Mouse (Mus musculus): ENCODE measurements around the gene Rab3il1. TPM values are rescaled to one million over a fixed set of nuclear protein-coding genes. Genes with fewer than 3 reads are reported as not detected.

Gene Rab3il1
- polyA plus RNA-seq, 1 experiment: 7.5 TPM

DNA sequence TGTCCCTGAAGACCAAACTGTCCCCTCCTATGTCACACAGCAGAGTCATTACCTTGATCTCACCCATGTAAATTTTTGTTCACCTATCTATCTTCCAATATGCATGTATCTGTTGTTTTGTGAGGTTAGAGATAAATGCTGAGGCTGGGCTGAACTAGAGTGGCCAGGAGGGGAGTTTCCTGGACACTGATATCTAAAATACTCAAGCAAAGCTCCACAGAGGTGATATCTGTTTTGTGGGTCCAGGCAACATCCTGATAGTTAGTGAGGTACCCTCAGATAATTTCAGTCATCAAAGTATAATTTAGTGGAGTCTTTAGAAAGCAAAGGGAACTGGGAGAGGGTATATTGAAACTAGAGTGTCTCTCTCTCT is 11.6 kb upstream of the Rab3il1 start:
- Histone ChIP-seq H3K4me1 (ENCODE audit: control insufficient read depth, insufficient read depth, insufficient read length, low read length) (peaks cover 3% of the 10 kb centered on the region; the same call in 1 of the 2 replicates), H3K4me3 (ENCODE audit: insufficient read depth, low read depth, low read length) (no peak overlapping the region), H3K27ac (replicated peaks; ENCODE audit: low read depth, low read length) (no peak overlapping the region)

GRCm38 (mm10) chr19:9991304-9991703 is 10.2 kb upstream of the Rab3il1 start:
- Histone ChIP-seq H3K4me3 (ENCODE audit: insufficient read depth, low read depth, low read length) (no peak overlapping the region), H3K4me1 (ENCODE audit: control insufficient read depth, insufficient read depth, insufficient read length, low read length) (peaks cover 3% of the 10 kb centered on the region; the same call in 1 of the 2 replicates), H3K27ac (replicated peaks; ENCODE audit: low read depth, low read length) (no peak overlapping the region)

DNA sequence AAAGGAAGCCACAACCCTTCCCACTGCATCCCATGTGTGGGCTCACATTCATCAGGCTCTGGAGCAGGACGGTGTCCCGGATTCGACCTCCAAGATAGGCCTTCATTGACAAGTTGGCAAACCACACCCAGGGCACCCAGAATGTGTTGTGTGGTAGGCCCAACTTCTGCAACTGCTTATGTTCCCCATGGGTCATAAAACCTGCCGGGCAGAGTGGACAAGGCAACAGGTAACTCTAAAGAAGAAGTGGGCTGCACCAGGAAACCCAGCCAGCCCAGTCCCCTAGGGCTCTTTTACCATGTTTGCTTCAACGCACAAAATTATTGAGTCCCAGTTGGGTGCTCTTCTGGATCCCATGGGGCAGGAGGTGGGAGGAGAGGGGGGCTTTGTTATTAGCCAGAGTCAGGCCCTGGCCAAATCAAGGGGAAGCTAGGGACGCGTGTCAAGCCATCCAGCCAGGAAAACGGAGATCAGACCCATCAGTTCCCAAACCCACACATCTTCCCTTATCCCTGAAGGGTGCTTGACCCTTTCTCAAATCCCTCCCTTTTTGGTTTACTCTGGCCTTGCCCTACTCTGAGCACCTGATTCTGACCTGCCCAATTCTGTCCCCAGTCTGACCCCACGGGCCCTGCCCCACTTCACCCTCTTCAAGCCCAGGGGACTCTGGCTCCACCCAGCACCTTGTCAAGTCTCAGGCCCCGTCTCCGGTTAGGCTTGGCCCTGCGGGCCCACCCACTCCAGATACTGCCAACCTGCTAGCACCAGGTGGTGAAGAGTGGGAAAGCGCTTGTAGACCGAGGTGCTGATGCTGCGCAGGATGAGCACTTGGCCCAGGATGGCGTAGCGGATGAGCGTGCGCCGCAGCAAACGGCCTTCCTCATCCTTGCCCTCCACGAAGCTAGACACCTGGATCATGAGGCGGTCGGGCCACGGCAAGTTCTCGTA is 9.2 kb upstream of the Rab3il1 start:
- Histone ChIP-seq H3K27ac (replicated peaks; ENCODE audit: low read depth, low read length) (no peak overlapping the region), H3K4me1 (ENCODE audit: control insufficient read depth, insufficient read depth, insufficient read length, low read length) (peaks cover 3% of the 10 kb centered on the region; the same call in 1 of the 2 replicates), H3K4me3 (ENCODE audit: insufficient read depth, low read depth, low read length) (no peak overlapping the region)

GRCm38 (mm10) chr19:9993036-9993656 is 8.3 kb upstream of the Rab3il1 start:
- Histone ChIP-seq H3K4me1 (ENCODE audit: control insufficient read depth, insufficient read depth, insufficient read length, low read length) (peaks cover 3% of the 10 kb centered on the region; the same call in 1 of the 2 replicates), H3K27ac (replicated peaks; ENCODE audit: low read depth, low read length) (no peak overlapping the region), H3K4me3 (ENCODE audit: insufficient read depth, low read depth, low read length) (peak overlapping the region; percentile 33)

- Histone ChIP-seq H3K27ac (replicated peaks; ENCODE audit: low read depth, low read length) (no peak overlapping the region), H3K4me1 (ENCODE audit: control insufficient read depth, insufficient read depth, insufficient read length, low read length) (peaks cover 3% of the 10 kb centered on the region; the same call in 1 of the 2 replicates), H3K4me3 (ENCODE audit: insufficient read depth, low read depth, low read length) (no peak overlapping the region)
Measured at GRCm38 (mm10) chr19:9997204-9998062, 4.0 kb upstream of the Rab3il1 start.

DNA sequence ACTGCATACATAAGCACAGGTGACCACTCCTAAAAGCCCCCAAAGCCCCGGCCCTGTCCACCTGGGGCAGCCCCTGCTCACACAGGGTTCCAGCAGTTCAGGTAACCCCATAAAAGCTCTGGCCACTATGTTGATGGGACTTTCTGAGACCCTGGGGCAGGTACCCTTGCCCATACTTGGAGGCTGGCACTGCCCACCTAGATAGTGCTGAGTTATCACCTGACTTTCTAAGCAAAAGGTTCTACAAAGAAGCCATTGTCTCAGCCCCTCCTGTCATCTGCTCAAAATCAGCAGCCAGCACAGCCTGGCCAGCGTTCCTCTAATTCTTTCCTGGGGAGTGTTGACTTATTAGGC is 3.4 kb upstream of the Rab3il1 start:
- Histone ChIP-seq H3K4me3 (ENCODE audit: insufficient read depth, low read depth, low read length) (no peak overlapping the region), H3K4me1 (ENCODE audit: control insufficient read depth, insufficient read depth, insufficient read length, low read length) (peaks cover 3% of the 10 kb centered on the region; the same call in 1 of the 2 replicates), H3K27ac (replicated peaks; ENCODE audit: low read depth, low read length) (no peak overlapping the region)

DNA sequence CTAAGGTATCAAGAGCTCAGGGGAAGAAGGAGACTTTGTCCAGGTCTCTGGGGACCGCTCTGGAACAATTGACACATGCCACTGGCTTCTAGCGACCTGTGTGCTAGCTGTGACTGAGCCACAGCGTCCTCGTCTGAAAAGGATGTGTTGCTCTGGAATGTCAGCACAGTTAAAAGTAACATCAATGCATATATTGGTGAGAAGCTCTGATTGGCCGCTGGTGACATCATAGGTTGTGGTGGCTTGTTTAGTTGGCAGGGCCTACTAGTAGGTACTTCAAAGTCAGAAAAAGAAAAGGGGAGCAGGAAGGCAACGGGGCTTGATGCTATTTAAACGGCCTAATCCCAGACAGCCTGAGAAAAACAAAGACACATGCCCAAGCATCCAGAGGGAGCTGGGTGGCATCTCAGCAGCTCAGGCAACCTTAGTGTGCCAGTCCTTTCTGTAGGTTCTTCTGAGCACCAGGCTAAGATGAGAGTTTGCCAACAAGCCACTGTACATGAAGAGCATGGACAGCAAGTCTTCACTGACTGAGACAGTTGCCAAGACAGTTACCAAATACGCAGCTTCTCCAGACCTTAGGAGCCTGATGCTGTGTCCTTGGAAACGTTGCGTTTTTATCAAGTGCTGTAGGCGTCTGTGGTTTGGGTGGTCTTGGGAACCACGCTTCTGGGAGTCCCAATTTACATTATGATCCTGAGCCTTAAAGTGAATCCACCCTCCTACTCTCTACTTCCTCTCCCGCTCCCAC is 2.6 kb upstream of the Rab3il1 start:
- H3K4me1 ChIP-seq (ENCODE audit: control insufficient read depth, insufficient read depth, insufficient read length, low read length): no peaks in the 10 kb centered on the region
- H3K27ac ChIP-seq (replicated peaks; ENCODE audit: low read depth, low read length): no peak overlapping the region
- H3K4me3 ChIP-seq (ENCODE audit: insufficient read depth, low read depth, low read length): no peak overlapping the region

DNA sequence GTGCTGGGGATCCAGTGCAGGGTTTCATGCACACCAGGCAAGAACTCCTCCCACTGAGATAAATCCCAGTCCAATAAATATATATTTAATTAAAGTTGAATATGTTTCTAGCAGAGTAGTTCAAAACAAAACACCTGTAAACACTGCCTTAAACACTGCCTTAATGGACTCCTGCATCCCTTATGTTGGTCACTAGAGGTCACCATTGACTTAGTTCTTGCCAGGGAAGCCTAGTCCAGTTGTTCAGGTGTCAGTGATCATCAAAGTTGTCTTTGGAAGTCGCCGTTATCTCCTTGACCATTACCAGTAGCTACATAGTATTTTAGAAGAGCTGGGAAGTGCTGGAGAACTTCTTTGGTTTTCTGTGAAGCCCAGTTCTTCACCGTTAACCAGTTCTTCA is 1.1 kb upstream of the Rab3il1 start:
- H3K4me3 ChIP-seq (ENCODE audit: insufficient read depth, low read depth, low read length): no peak overlapping the region
- H3K27ac ChIP-seq (replicated peaks; ENCODE audit: low read depth, low read length): no peak overlapping the region
- H3K4me1 ChIP-seq (ENCODE audit: control insufficient read depth, insufficient read depth, insufficient read length, low read length): no peaks in the 10 kb centered on the region

GRCm38 (mm10) chr19:10003696-10004095 is 2.2 kb downstream of the Rab3il1 start:
- no peak overlapping the region for H3K4me3 ChIP-seq (ENCODE audit: insufficient read depth, low read depth, low read length)

DNA sequence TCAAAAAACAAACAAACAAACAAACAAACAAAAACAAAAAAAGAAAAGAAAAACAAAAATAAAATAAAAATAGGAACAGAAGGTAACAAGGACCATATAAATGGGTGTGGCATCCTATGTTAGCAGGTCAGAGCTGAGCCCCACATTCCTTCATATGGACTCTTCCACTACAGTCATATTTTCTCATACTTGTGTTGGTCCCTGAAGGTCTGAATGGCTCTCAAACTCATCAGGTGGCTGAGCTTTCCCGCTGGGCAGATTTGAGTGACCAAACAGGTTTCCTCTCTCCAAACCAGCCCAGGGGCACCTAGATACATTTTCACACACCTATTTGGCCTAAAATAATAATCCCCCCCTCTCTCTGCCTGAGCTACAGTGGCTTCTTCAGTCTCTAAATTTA is 9.9 kb downstream of the Rab3il1 start:
- Histone ChIP-seq H3K4me1 (ENCODE audit: control insufficient read depth, insufficient read depth, insufficient read length, low read length) (no peaks in the 10 kb centered on the region), H3K27ac (replicated peaks; ENCODE audit: low read depth, low read length) (no peak overlapping the region), H3K4me3 (ENCODE audit: insufficient read depth, low read depth, low read length) (no peak overlapping the region)

More at GRCm38 (mm10) chr19:10003696-10004095, 2.2 kb downstream of the Rab3il1 start:
- Histone ChIP-seq H3K27ac (replicated peaks; ENCODE audit: low read depth, low read length) (no peak overlapping the region), H3K4me1 (ENCODE audit: control insufficient read depth, insufficient read depth, insufficient read length, low read length) (no peaks in the 10 kb centered on the region)

GRCm38 (mm10) chr19:10012827-10013278 is 11.4 kb downstream of the Rab3il1 start:
- Histone ChIP-seq H3K27ac (replicated peaks; ENCODE audit: low read depth, low read length) (0 out of 2 replicates have a peak overlapping the region, but pooled peaks have one; percentile 29), H3K4me1 (ENCODE audit: control insufficient read depth, insufficient read depth, insufficient read length, low read length) (no peaks in the 10 kb centered on the region), H3K4me3 (ENCODE audit: insufficient read depth, low read depth, low read length) (no peak overlapping the region)

GRCm38 (mm10) chr19:10013348-10013747 is 11.9 kb downstream of the Rab3il1 start:
- H3K4me1 ChIP-seq (ENCODE audit: control insufficient read depth, insufficient read depth, insufficient read length, low read length): no peaks in the 10 kb centered on the region
- peak overlapping the region; percentile 29; the same call in 1 of the 2 replicates for H3K27ac ChIP-seq (replicated peaks; ENCODE audit: low read depth, low read length)
- no peak overlapping the region for H3K4me3 ChIP-seq (ENCODE audit: insufficient read depth, low read depth, low read length)

- H3K4me3 ChIP-seq (ENCODE audit: insufficient read depth, low read depth, low read length): no peak overlapping the region
- peak overlapping the region; percentile 29; the same call in 1 of the 2 replicates for H3K27ac ChIP-seq (replicated peaks; ENCODE audit: low read depth, low read length)
- no peaks in the 10 kb centered on the region; the same call in 1 of the 2 replicates for H3K4me1 ChIP-seq (ENCODE audit: control insufficient read depth, insufficient read depth, insufficient read length, low read length)
Measured at GRCm38 (mm10) chr19:10013913-10014312, 12.4 kb downstream of the Rab3il1 start.

GRCm38 (mm10) chr19:10014824-10015223 is 13.4 kb downstream of the Rab3il1 start:
- Histone ChIP-seq H3K27ac (replicated peaks; ENCODE audit: low read depth, low read length) (no peak overlapping the region), H3K4me3 (ENCODE audit: insufficient read depth, low read depth, low read length) (no peak overlapping the region), H3K4me1 (ENCODE audit: control insufficient read depth, insufficient read depth, insufficient read length, low read length) (no peaks in the 10 kb centered on the region; the same call in 1 of the 2 replicates)
